21 mouse cellular contexts compared by ENCODE assay signal in genomic region chr9:15943486-15944153, GRCm38 (mm10).
DNase-seq lines count a peak whose midpoint lies in the region; ATAC-seq and TF ChIP-seq lines count a peak whose summit lies in the region.
"Had no signal": no experiment of that assay in that cellular context is flagged by ENCODE, and none has a peak within 500 bp of the region (broad histone marks: within the 10 kb centered on the region; RNA-seq: fewer than 3 reads in every experiment).

No protein-coding gene starts in this region.

- no peak for DNase-seq in kidney, postnatal 36 days
- no peak for DNase-seq in midbrain, embryonic 11.5 days (ENCODE audit: low spot score, missing footprints)
- DNase-seq in midbrain, embryonic 10.5 days (ENCODE audit: low spot score), result no peak
- DNase-seq in R1 (ENCODE audit: low read depth, low spot score), result peak; percentile 23
- DNase-seq in liver, postnatal 0 days, result no peak
- DNase-seq in right cerebral cortex, postnatal 4 days, result no peak
- DNase-seq in urinary bladder, adult 2 months (ENCODE audit: low spot score), result no peak
- DNase-seq: adrenal gland, postnatal 10 days; cerebellum, adult 11-12 months; cerebellum, adult 9-10 months; cerebellum, postnatal 25 days; gastrocnemius, adult 2 months; gastrocnemius, postnatal 25 days; heart, postnatal 4 days had no signal

- no peak overlapping the region for H3K4me3 ChIP-seq in kidney, embryonic 15.5 days (replicated peaks)
- no peak overlapping the region for H3K4me3 ChIP-seq in midbrain, embryonic 11.5 days (ENCODE audit: low read depth, low read length)
- no peak overlapping the region for H3K4me3 ChIP-seq in midbrain, embryonic 10.5 days
- H3K4me3 ChIP-seq in liver, postnatal 0 days (ENCODE audit: low read depth, low read length), result no peak overlapping the region
- H3K4me3 ChIP-seq: embryonic facial prominence, embryonic 12.5 days; gastrocnemius, adult 2 months; heart, embryonic 13.5 days; hindbrain, embryonic 12.5 days had no signal

- no peak overlapping the region for H3K9ac ChIP-seq in kidney, embryonic 15.5 days
- H3K9ac ChIP-seq in midbrain, embryonic 11.5 days (ENCODE audit: low read length), result no peak overlapping the region
- no peak overlapping the region for H3K9ac ChIP-seq in liver, postnatal 0 days (replicated peaks)
- H3K9ac ChIP-seq: embryonic facial prominence, embryonic 12.5 days; heart, embryonic 13.5 days; hindbrain, embryonic 12.5 days had no signal

- ATAC-seq in kidney, embryonic 15.5 days (replicated peaks; ENCODE audit: low FRiP score), result no peak
- ATAC-seq in midbrain, embryonic 11.5 days (ENCODE audit: low FRiP score), result peak; percentile 67; the same call in 1 of the 2 replicates
- no peak for ATAC-seq in liver, postnatal 0 days
- ATAC-seq: forebrain, embryonic 16.5 days; hindbrain, embryonic 16.5 days had no signal

- no peaks in the 10 kb centered on the region for H3K36me3 ChIP-seq in kidney, embryonic 15.5 days
- H3K36me3 ChIP-seq in midbrain, embryonic 11.5 days (ENCODE audit: control insufficient read depth, insufficient read depth, low read length), result peaks cover 2% of the 10 kb centered on the region; the same call in 1 of the 2 replicates
- H3K36me3 ChIP-seq in midbrain, embryonic 10.5 days, result 0 out of 2 replicates have a peak, but pooled peaks cover 4% of the 10 kb centered on the region
- H3K36me3 ChIP-seq in liver, postnatal 0 days (replicated peaks; ENCODE audit: insufficient read depth, low read length), result no peaks in the 10 kb centered on the region
- H3K36me3 ChIP-seq: embryonic facial prominence, embryonic 12.5 days; heart, embryonic 13.5 days; hindbrain, embryonic 12.5 days had no signal

- H3K4me1 ChIP-seq in kidney, embryonic 15.5 days, result peaks cover 12% of the 10 kb centered on the region
- H3K4me1 ChIP-seq in midbrain, embryonic 11.5 days (ENCODE audit: control insufficient read depth, insufficient read depth, low read length), result peaks cover 6% of the 10 kb centered on the region; the same call in 1 of the 2 replicates
- H3K4me1 ChIP-seq in midbrain, embryonic 10.5 days, result peaks cover 23% of the 10 kb centered on the region
- H3K4me1 ChIP-seq in liver, postnatal 0 days (ENCODE audit: insufficient read depth), result no peaks in the 10 kb centered on the region
- H3K4me1 ChIP-seq: embryonic facial prominence, embryonic 12.5 days had no signal

- H3K4me2 ChIP-seq in kidney, embryonic 15.5 days, result no peak overlapping the region
- H3K4me2 ChIP-seq in midbrain, embryonic 11.5 days, result no peak overlapping the region
- no peak overlapping the region for H3K4me2 ChIP-seq in liver, postnatal 0 days (ENCODE audit: low read depth, low read length)
- H3K4me2 ChIP-seq: embryonic facial prominence, embryonic 12.5 days; heart, embryonic 13.5 days; hindbrain, embryonic 12.5 days had no signal

- H3K9me3 ChIP-seq in kidney, embryonic 15.5 days (replicated peaks), result no peaks in the 10 kb centered on the region
- H3K9me3 ChIP-seq in midbrain, embryonic 11.5 days (ENCODE audit: control insufficient read depth, low read length), result no peaks in the 10 kb centered on the region
- no peaks in the 10 kb centered on the region for H3K9me3 ChIP-seq in midbrain, embryonic 10.5 days (replicated peaks)
- H3K9me3 ChIP-seq in liver, postnatal 0 days (ENCODE audit: low read length), result no peaks in the 10 kb centered on the region
- H3K9me3 ChIP-seq: embryonic facial prominence, embryonic 12.5 days; heart, embryonic 13.5 days; hindbrain, embryonic 12.5 days had no signal

- H3K27me3 ChIP-seq in kidney, embryonic 15.5 days, result no peaks in the 10 kb centered on the region
- H3K27me3 ChIP-seq in midbrain, embryonic 11.5 days (ENCODE audit: control insufficient read depth, insufficient read depth, low read length), result no peaks in the 10 kb centered on the region
- peaks cover 5% of the 10 kb centered on the region; the same call in 1 of the 2 replicates for H3K27me3 ChIP-seq in midbrain, embryonic 10.5 days (ENCODE audit: low read depth, poor library complexity, severe bottlenecking)
- H3K27me3 ChIP-seq in liver, postnatal 0 days (ENCODE audit: insufficient read depth, low read length), result no peaks in the 10 kb centered on the region
- H3K27me3 ChIP-seq: CH12.LX; embryonic facial prominence, embryonic 12.5 days; heart, embryonic 13.5 days; hindbrain, embryonic 12.5 days had no signal

- 76% methylated on average over 3 of the region's 3 CpGs for WGBS in kidney, embryonic 15.5 days
- WGBS in midbrain, embryonic 11.5 days, result 84% methylated on average over 3 of the region's 3 CpGs
- WGBS in midbrain, embryonic 10.5 days, result 83% methylated on average over 3 of the region's 3 CpGs
- 54% methylated on average over 3 of the region's 3 CpGs for WGBS in liver, postnatal 0 days (ENCODE audit: insufficient replicate concordance)

- TF ChIP-seq CTCF in liver, postnatal 0 days (IDR thresholded peaks at IDR 0.05; ENCODE audit: low read depth), result no peak

- TF ChIP-seq EP300 in liver, postnatal 0 days (IDR thresholded peaks at IDR 0.05; ENCODE audit: low read depth), result 0 out of 2 replicates have a peak, but pooled peaks have one; percentile 27

- 0 out of 2 replicates have a peak overlapping the region, but pooled peaks have one; percentile 18 for H3K27ac ChIP-seq in kidney, embryonic 15.5 days
- H3K27ac ChIP-seq in midbrain, embryonic 11.5 days (ENCODE audit: low read depth, low read length), result no peak overlapping the region
- no peak overlapping the region for H3K27ac ChIP-seq in midbrain, embryonic 10.5 days (replicated peaks)
- no peak overlapping the region for H3K27ac ChIP-seq in liver, postnatal 0 days (ENCODE audit: low read depth)
- H3K27ac ChIP-seq: embryonic facial prominence, embryonic 12.5 days; gastrocnemius, adult 2 months; heart, embryonic 13.5 days; hindbrain, embryonic 12.5 days had no signal
